Mouse (Mus musculus) frontal cortex, adult 2 months (tissue): ENCODE measurements at regions not wholly inside any gene's neighbourhood (a gene's known extent, or its start where the extent isn't known, plus 50 kb on each side); places are given as distances from the start of the nearest gene placed in this dataset.
A peak's percentile ranks its signal among the peaks of the same experiment; 100 is the strongest.

Experiments used
- DNase-seq, 2 experiments: peaks; one replicate each; pipeline ENCODE4 v3.0.0; 2022; ENCODE audit warnings: low spot score in 1 of 2; ENCODE audit errors: extremely low spot score in 1 of 2

DNA sequence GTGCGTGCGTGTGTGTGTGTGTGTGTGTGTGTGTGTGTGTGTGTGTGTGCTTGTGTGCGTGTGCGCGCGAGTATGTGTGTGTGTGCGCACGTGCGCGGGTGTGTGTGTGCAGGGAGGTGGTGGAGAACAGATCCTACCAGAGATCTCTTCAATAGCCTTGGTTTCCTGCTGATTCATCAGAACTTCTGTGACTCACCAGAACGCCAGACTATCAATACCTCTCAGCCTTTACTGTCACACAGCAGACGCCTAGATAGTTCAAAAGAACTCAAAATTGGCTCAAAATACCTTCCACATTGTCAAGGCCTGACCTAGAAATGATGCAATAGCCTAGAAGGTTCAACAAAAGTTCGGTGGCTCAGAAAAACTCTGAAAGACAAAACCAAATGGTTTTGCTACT is 66.8 kb upstream of the C2cd4b start:
- no peak for DNase-seq

DNA sequence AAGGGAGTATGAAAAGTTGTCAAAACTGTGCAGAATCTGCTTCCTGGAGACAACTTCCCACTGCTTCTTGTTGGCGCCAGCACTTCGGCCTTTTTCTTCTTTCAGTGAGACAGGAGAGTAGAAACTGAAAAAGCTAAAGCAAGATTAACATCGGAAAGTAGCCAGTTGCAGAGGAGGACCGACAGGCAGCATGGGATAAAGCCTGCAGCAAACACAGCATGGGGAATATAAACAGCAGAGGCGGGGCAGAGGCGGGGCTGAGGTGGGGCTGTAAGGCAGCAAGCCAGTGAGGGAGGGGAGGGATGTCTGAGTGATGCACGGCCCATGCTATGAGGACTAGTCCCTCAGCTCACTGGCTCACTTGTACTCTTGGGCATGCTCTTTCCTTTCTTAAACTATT is 65.5 kb upstream of the C2cd4b start:
- peak in 1 of 2 experiments; percentile 62 for DNase-seq

GRCm38 (mm10) chr9:67698796-67699195 is 60.4 kb upstream of the C2cd4b start:
- DNase-seq, result no peak

DNA sequence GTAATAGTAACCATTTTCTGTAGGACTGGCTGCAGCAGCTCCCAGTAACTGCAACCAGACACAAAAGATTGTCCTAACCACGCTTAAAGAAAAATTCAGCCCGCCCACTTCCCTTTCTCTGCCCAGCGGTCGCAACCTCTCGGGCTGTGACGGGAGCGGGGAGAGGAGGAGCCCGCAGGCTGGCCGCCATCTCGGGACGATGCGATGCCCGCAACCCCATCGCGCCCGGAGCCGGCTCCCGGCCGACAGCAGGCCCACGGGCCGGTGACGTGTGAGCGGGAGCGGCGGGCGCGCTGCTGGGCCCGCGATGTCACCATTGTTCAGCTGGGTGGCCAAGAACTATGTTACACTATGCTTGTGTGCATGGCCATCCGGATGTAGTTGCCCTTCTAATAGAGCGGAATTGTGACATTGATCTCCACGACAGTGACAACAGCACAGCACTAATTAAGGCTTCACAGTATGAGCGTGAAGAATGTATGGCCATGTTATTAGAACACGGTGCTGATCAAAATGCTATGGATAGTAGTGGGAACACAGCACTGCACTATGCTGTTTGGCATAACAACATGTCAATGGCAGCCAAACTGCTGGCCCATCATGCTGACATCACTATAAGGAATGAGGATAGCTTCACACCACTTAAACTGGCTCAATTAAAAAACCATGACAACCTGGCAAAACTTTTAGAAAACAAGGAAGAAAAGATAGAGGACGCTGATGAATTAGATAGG is 59.2 kb upstream of the C2cd4b start:
- no peak for DNase-seq

DNA sequence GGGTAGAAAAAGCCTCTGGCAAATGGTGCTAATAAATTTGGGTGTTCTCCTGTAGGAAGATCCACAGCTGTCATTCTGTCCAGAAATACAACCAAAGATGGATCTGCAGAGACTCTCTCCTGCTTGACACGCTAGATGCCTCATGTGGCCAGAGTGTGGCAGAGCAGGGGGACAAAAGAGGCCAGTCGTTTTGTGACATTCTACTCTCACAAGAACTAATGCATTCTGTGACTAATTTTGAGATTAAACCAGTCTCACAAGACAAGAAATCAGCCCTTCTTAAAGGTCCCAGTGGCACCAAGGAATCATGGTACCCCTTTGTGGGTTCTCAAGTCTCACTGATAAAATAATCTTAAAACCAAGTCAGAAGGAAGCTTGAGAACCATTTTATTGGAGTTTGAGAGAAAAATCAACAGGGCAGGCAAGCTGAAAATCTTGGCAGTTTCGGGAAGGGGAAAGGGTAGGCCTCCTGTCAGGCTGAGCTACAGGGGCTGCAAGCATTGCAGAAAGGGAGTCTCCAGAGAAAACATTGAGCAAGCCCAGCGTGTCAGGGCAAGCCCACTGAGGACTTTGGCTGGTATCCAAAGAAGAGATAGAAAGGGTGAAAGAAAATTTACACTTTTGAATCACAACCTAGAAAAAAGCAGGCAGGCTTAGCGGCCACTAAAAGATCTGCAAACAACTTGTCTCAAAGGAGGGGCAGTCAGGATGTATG is 50.8 kb upstream of the C2cd4b start:
- no peak for DNase-seq
